Mouse (Mus musculus) liver, adult (tissue): ENCODE data around the gene Anxa3.

Source experiments
- GATA4 ChIP-seq: IDR thresholded peaks from 2 replicates; pipeline ENCODE4 v1.6.1; 2014; ENCODE audit warnings: mild to moderate bottlenecking, low read length; ENCODE audit not compliant: insufficient replicate concordance

Anxa3 gene

GRCm38 (mm10) chr5:96881118-96881517 lies 88.0 kb downstream of the Anxa3 start:
- no peak for TF ChIP-seq GATA4

- TF ChIP-seq GATA4 = no peak
Observed at GRCm38 (mm10) chr5:96881613-96882012, 88.5 kb downstream of the Anxa3 start.

- no peak for TF ChIP-seq GATA4
Observed at GRCm38 (mm10) chr5:96885202-96885601, 92.1 kb downstream of the Anxa3 start.

GRCm38 (mm10) chr5:96888396-96888795 lies 95.3 kb downstream of the Anxa3 start:
- no peak for TF ChIP-seq GATA4

DNA sequence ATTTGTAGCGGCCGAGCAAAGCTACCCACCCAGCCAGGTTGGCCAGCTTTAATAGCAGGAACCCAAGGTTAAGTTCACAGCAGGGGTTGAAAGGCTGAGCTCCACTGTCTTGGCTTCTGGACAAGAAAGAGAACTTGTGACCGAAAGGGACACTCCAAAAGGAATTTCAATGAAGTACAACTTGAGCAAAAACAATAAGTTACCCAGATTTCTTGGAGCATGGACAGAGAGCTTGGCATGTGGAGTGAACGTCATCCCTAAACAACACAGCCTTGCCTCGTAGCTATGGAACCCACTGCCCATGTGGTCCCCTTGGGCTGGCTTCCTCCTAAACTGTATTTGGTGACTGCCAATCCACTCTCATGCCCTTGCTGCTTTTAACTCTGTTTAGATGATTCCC lies 97.2 kb downstream of the Anxa3 start:
- no peak for TF ChIP-seq GATA4
